Mouse (Mus musculus) kidney, adult 2 months (tissue): ENCODE data around the gene Olfr1475. TPM values are rescaled to one million over a fixed set of nuclear protein-coding genes. Genes with fewer than 3 reads are reported as not detected.
"Not testable (repeated sequence)": the region's sequence is repeated elsewhere in the genome, so short reads cannot be mapped to it uniquely, and the experiment has no call there.

Source experiments
- DNase-seq: peaks from one replicate; pipeline ENCODE4 v3.0.0; 2021
- H3K27ac ChIP-seq: fragments of 200-500 bp; 2 replicates; pipeline ENCODE4 v1.5.1; 2012; ENCODE audit warnings: low read depth, low read length, control low read depth, inconsistent platforms; ENCODE audit not compliant: insufficient read depth
- H3K27me3 ChIP-seq: fragments of 200-500 bp; replicated peaks from 2 replicates; pipeline ENCODE4 v1.6.1; 2012; ENCODE audit warnings: mild to moderate bottlenecking, moderate library complexity, low read length, inconsistent platforms; ENCODE audit not compliant: control insufficient read depth, insufficient read depth
- H3K36me3 ChIP-seq: fragments of 200-500 bp; 2 replicates; pipeline ENCODE4 v1.6.1; 2012; ENCODE audit warnings: mild to moderate bottlenecking, moderate library complexity, low read length, inconsistent platforms; ENCODE audit not compliant: control insufficient read depth, insufficient read depth
- H3K4me1 ChIP-seq: fragments of 200-500 bp; 2 replicates; pipeline ENCODE4 v1.6.1; 2011; ENCODE audit warnings: low read length; ENCODE audit not compliant: control insufficient read depth, insufficient read depth
- H3K4me3 ChIP-seq: fragments of 200-500 bp; 2 replicates; pipeline ENCODE4 v1.5.1; 2011; ENCODE audit warnings: mild to moderate bottlenecking, low read depth, low read length, control low read depth; ENCODE audit not compliant: insufficient read depth
- CTCF ChIP-seq: fragments of 200-500 bp; conservative IDR thresholded peaks from 2 replicates; pipeline ENCODE4 v1.5.1; 2011; ENCODE audit warnings: low read depth, mild to moderate bottlenecking, control low read depth, low read length, moderate library complexity, mixed read lengths; ENCODE audit not compliant: insufficient read depth, insufficient read length
- POLR2A ChIP-seq: fragments of 200-500 bp; IDR thresholded peaks from one replicate; pipeline ENCODE4 v1.6.1; 2011; ENCODE audit warnings: low read depth, low read length, control low read depth
- WGBS: fragments of 180-500 bp; shearing (Covaris S2); methylation state at CpG from one replicate; pipeline ENCODE4 v1.1.7; 2018; 5-methylcytosine and 5-hydroxymethylcytosine counted together
- polyA plus RNA-seq: library from polyadenylated mRNA; depleted of rRNA; stranded (reverse); fragments of >200 nt; gene quantifications from 2 replicates; pipeline ENCODE4 v1.2.3, GENCODE M21; 2012; rRNA removed

The Olfr1475 gene
- polyA plus RNA-seq = not detected in 2 replicates

- Histone ChIP-seq H3K27me3 (no peaks in the 10 kb centered on the region), H3K4me3 (no peak within 1 kb of the TSS), H3K4me1 (no peaks in the 10 kb centered on the region), H3K36me3 (no peaks in the 10 kb centered on the region), H3K27ac (no peak within 1 kb of the TSS)
- no peak for DNase-seq
- TF ChIP-seq POLR2A = no peak
- no peak for TF ChIP-seq CTCF
These were observed at the start of gene Olfr1475 for GRCm38 (mm10) chr19:13480096-13480495. Gene Olfr1475, minus strand, starts transcription at chr19:13480196.

GRCm38 (mm10) chr19:13527613-13528012 lies 47.6 kb upstream of the Olfr1475 start, which contains the start of gene Olfr1480:
Gene Olfr1480, plus strand, starts transcription at chr19:13527913.
- Histone ChIP-seq H3K36me3 (no peaks in the 10 kb centered on the region), H3K4me3 (no peak within 1 kb of the TSS), H3K4me1 (no peaks in the 10 kb centered on the region), H3K27me3 (no peaks in the 10 kb centered on the region), H3K27ac (no peak within 1 kb of the TSS)
- TF ChIP-seq CTCF (no peak), POLR2A (no peak)
- 75% methylated on average over 2 of the region's 2 CpGs for WGBS
- DNase-seq = no peak

GRCm38 (mm10) chr19:13500246-13500645 lies 20.2 kb upstream of the Olfr1475 start, which contains the start of gene Olfr1477:
Gene Olfr1477, plus strand, starts transcription at chr19:13500546.
- DNase-seq = no peak
- H3K4me1 ChIP-seq = no peaks in the 10 kb centered on the region
- H3K27me3 ChIP-seq = no peaks in the 10 kb centered on the region
- 73% methylated on average over 3 of the region's 3 CpGs for WGBS
- TF ChIP-seq CTCF (no peak), POLR2A (no peak)
- H3K36me3 ChIP-seq = no peaks in the 10 kb centered on the region
- H3K27ac ChIP-seq = no peak within 1 kb of the TSS
- H3K4me3 ChIP-seq = no peak within 1 kb of the TSS

GRCm38 (mm10) chr19:13469265-13469664 lies 10.7 kb downstream of the Olfr1475 start, which contains the start of gene Olfr1474:
Gene Olfr1474, plus strand, starts transcription at chr19:13469565.
- not testable (repeated sequence) for H3K27me3 ChIP-seq, H3K36me3 ChIP-seq, H3K4me1 ChIP-seq, H3K4me3 ChIP-seq, H3K27ac ChIP-seq, DNase-seq
- WGBS = 76% methylated on average over 4 of the region's 4 CpGs

GRCm38 (mm10) chr19:13455986-13456385 lies 24.0 kb downstream of the Olfr1475 start, which contains the start of gene Olfr1472:
Gene Olfr1472, minus strand, starts transcription at chr19:13456086.
- 67% methylated on average over 1 of the region's 1 CpGs for WGBS
- no peak for DNase-seq
- Histone ChIP-seq H3K4me1 (no peaks in the 10 kb centered on the region), H3K36me3 (no peaks in the 10 kb centered on the region), H3K27me3 (no peaks in the 10 kb centered on the region), H3K27ac (no peak within 1 kb of the TSS), H3K4me3 (no peak within 1 kb of the TSS)
- TF ChIP-seq POLR2A (no peak), CTCF (no peak)

GRCm38 (mm10) chr19:13443109-13443508 lies 36.9 kb downstream of the Olfr1475 start, which contains the start of gene Olfr1471:
Gene Olfr1471, plus strand, starts transcription at chr19:13443409.
- H3K27me3 ChIP-seq, H3K36me3 ChIP-seq, H3K27ac ChIP-seq, H3K4me3 ChIP-seq, DNase-seq, H3K4me1 ChIP-seq: not testable (repeated sequence)
- WGBS = 58% methylated on average over 2 of the region's 2 CpGs

Other genes with a start within 250 kb of the Olfr1475 start
- gene Olfr1463, start 248.9 kb downstream of the Olfr1475 start, polyA plus RNA-seq = not detected in 2 replicates
- not detected in 2 replicates for gene Olfr1465, start 164.7 kb downstream of the Olfr1475 start, polyA plus RNA-seq
- gene Olfr1466, start 141.3 kb downstream of the Olfr1475 start, polyA plus RNA-seq = not detected in 2 replicates
- not detected in 2 replicates for gene Olfr1467, start 118.0 kb downstream of the Olfr1475 start, polyA plus RNA-seq
- gene Olfr1469, start 72.3 kb downstream of the Olfr1475 start, polyA plus RNA-seq = not detected in 2 replicates
- gene Olfr1471, start 36.8 kb downstream of the Olfr1475 start, polyA plus RNA-seq = not detected in 2 replicates
- gene Olfr1472, start 24.1 kb downstream of the Olfr1475 start, polyA plus RNA-seq = not detected in 2 replicates
- not detected in 2 replicates for gene Olfr1474, start 10.6 kb downstream of the Olfr1475 start, polyA plus RNA-seq
- not detected in 2 replicates for gene Olfr1477, start 20.4 kb upstream of the Olfr1475 start, polyA plus RNA-seq
- gene Olfr1480, start 47.7 kb upstream of the Olfr1475 start, polyA plus RNA-seq = not detected in 2 replicates
- gene Olfr1484, start 103.3 kb upstream of the Olfr1475 start, polyA plus RNA-seq = not detected in 2 replicates
- gene Olfr1487, start 137.2 kb upstream of the Olfr1475 start, polyA plus RNA-seq = not detected in 2 replicates
- not detected in 2 replicates for gene Olfr1489, start 151.4 kb upstream of the Olfr1475 start, polyA plus RNA-seq
- gene Olfr1490, start 170.9 kb upstream of the Olfr1475 start, polyA plus RNA-seq = not detected in 2 replicates
- gene Olfr1491, start 217.1 kb upstream of the Olfr1475 start, polyA plus RNA-seq = not detected in 2 replicates
- gene Olfr1493-ps1, start 243.1 kb upstream of the Olfr1475 start, polyA plus RNA-seq = not detected in 2 replicates